Mouse (Mus musculus) olfactory bulb, adult 2 months (tissue): ENCODE results near the gene Gpr85. TPM values are rescaled to one million over a fixed set of nuclear protein-coding genes. Genes with fewer than 3 reads are reported as not detected.

Experiments
- H3K27ac ChIP-seq: fragments of 200-500 bp; 2 replicates; pipeline ENCODE4 v1.5.1; 2012; ENCODE audit warnings: low read depth, low read length; ENCODE audit not compliant: insufficient read depth
- H3K4me1 ChIP-seq: fragments of 200-500 bp; 2 replicates; pipeline ENCODE4 v1.6.1; 2012; ENCODE audit warnings: low read length; ENCODE audit not compliant: control insufficient read depth, insufficient read depth
- H3K4me3 ChIP-seq: fragments of 200-500 bp; 2 replicates; pipeline ENCODE4 v1.5.1; 2012; ENCODE audit warnings: mild to moderate bottlenecking, low read depth, low read length, moderate library complexity; ENCODE audit not compliant: insufficient read depth
- CTCF ChIP-seq: fragments of 200-500 bp; IDR thresholded peaks from 2 replicates; pipeline ENCODE4 v1.5.1; 2012; ENCODE audit warnings: low read depth, mild to moderate bottlenecking, low read length, moderate library complexity; ENCODE audit not compliant: insufficient read depth
- POLR2A ChIP-seq: fragments of 200-500 bp; IDR thresholded peaks from 2 replicates; pipeline ENCODE4 v1.6.1; 2012; ENCODE audit warnings: mild to moderate bottlenecking, low read depth, low read length, moderate library complexity; ENCODE audit not compliant: insufficient read depth
- WGBS: fragments of 180-500 bp; shearing (Covaris S2); methylation state at CpG from one replicate; pipeline ENCODE4 v1.1.7; 2018; 5-methylcytosine and 5-hydroxymethylcytosine counted together
- polyA plus RNA-seq: library from polyadenylated mRNA; stranded (reverse); fragments of >200 nt; gene quantifications from 2 replicates; pipeline ENCODE4 v1.2.4, GENCODE M21; 2012; ENCODE audit warnings: low replicate concordance; ENCODE audit not compliant: missing spikeins, insufficient read depth, insufficient read length

The Gpr85 gene
- polyA plus RNA-seq, result not detected in 2 replicates

DNA sequence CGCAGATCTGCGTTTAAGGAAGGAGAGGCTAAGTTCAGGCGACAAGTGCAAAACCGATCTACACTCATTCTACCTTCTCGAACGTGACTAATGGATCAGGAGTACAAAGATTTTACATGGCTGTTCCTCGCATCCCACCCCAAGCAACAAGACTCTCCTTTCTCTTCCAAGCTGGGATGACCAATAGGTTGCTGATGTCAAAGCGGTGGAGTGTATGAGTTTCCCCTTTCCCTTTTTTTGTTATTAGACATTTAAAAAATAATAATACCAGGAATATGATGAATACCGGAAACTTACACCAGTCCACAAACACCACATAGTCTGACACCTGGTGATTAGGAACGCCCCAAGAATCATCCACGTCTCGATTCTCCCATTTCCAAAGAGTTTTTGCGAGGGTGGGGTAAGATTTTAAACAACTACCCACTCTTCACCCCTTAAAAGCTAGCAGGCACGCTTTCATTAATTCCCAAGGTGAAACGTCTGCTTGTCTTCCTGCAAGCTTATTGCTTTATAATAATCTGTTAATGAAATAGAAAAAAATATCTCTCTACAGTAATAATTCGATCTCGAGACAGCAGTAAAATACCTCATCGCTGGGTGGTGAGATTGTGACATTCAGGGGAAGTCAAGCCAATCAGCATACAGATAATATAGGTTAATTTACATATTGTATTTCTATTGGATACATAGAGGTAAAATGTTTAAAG lies at the start of gene Gpr85:
Gene Gpr85, minus strand, starts transcription at position 598 of the 710 bp plus-strand sequence.
- TF ChIP-seq CTCF (no peak), POLR2A (no peak)
- H3K4me1 ChIP-seq, result no peaks in the 10 kb centered on the region
- 16% methylated on average over 18 of the region's 18 CpGs for WGBS
- H3K27ac ChIP-seq, result peak within 1 kb of the TSS; percentile 100
- peak within 1 kb of the TSS; percentile 93 for H3K4me3 ChIP-seq

- TF ChIP-seq CTCF, result no peak
- no peak for TF ChIP-seq POLR2A
- no peaks in the 10 kb centered on the region for H3K4me1 ChIP-seq
- no peak overlapping the region for H3K27ac ChIP-seq
- H3K4me3 ChIP-seq, result no peak overlapping the region
- 87% methylated on average over 3 of the region's 3 CpGs for WGBS
Observed at GRCm38 (mm10) chr6:13884877-13885592, 45.3 kb upstream of the Gpr85 start.

GRCm38 (mm10) chr6:13882919-13883318 lies 43.2 kb upstream of the Gpr85 start:
- H3K4me1 ChIP-seq, result no peaks in the 10 kb centered on the region
- TF ChIP-seq POLR2A, result no peak
- no peak for TF ChIP-seq CTCF
- H3K4me3 ChIP-seq, result no peak overlapping the region
- no peak overlapping the region for H3K27ac ChIP-seq

DNA sequence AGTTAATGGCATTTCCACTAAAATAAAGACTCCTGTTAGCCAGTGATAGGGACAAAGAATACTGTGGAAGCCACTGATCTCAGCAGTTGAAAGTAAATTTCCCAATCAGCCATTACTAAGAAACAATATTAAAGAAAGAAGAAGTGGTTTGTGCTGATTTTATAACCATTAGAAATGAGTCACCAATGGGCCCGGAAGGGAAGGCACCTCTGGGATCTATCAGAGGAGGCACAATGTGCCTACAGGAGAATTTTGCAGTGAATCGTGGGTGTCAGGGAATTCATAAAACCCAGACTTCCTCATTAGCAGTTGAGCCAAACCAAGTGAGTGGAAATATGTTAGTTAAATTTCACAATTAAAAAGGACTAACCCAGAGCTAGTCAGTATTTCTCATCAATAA lies 34.2 kb upstream of the Gpr85 start:
- Histone ChIP-seq H3K4me1 (no peaks in the 10 kb centered on the region; the same call in 1 of the 2 replicates), H3K4me3 (no peak overlapping the region), H3K27ac (no peak overlapping the region)
- TF ChIP-seq POLR2A (no peak), CTCF (no peak)
- 83% methylated on average over 2 of the region's 2 CpGs for WGBS

GRCm38 (mm10) chr6:13872076-13872475 lies 32.3 kb upstream of the Gpr85 start:
- H3K4me3 ChIP-seq, result no peak overlapping the region
- WGBS, result 51% methylated on average over 7 of the region's 7 CpGs
- TF ChIP-seq CTCF, result no peak
- TF ChIP-seq POLR2A, result no peak
- H3K4me1 ChIP-seq, result no peaks in the 10 kb centered on the region; the same call in 1 of the 2 replicates
- H3K27ac ChIP-seq, result no peak overlapping the region

DNA sequence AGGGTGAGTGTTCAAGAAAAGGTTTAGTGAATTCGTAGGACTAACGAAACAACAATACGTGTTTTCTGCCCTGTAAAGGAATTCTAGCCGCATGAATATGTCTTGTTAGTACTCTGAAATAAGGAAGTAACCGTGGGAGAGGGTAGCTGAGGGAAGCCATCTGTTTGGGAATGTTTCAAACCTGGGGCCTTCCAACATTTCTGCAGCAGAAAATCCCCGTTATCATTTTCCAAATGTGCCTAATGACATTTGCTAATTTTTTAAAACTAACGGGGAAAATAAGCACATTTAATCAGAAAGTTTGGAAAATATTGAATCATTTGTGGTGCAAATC lies 31.9 kb upstream of the Gpr85 start:
- H3K27ac ChIP-seq, result peak overlapping the region; percentile 87
- TF ChIP-seq CTCF (no peak), POLR2A (no peak; the same call in 1 of the 2 replicates)
- under 1% methylated on average over 7 of the region's 7 CpGs for WGBS
- peak overlapping the region; percentile 51 for H3K4me3 ChIP-seq
- H3K4me1 ChIP-seq, result no peaks in the 10 kb centered on the region; the same call in 1 of the 2 replicates

- no peaks in the 10 kb centered on the region; the same call in 1 of the 2 replicates for H3K4me1 ChIP-seq
- peak within 1 kb of the TSS; percentile 89 for H3K27ac ChIP-seq
- H3K4me3 ChIP-seq, result peak within 1 kb of the TSS; percentile 51
- no peak for TF ChIP-seq CTCF
- peak; percentile 73 for TF ChIP-seq POLR2A
- WGBS, result under 1% methylated on average over 19 of the region's 19 CpGs
Observed at GRCm38 (mm10) chr6:13870919-13871624, 31.3 kb upstream of the Gpr85 start, which contains the start of gene 2610001J05Rik. Gene 2610001J05Rik, minus strand, starts transcription at chr6:13871518.

DNA sequence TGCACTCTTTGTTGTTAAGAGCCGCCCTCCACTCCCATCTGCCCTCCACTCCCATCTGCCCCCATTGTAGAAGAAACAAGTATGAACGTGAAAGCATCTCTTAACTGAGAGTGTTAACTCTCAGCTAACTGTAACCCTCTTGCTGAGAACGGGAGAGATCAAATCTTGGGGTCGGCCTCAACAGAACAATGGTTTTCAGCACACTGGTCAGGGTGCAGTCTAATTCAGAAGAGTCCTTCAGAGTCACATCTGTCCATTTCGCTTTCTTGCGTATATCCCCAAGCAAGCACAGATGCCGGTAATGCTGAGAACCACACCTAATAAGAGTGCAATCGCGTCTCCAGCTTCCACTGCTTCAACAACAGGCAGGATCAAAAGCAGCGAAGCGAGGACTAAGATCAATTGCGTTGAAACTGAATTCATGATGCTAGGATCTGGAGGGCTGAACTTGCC lies 30.6 kb upstream of the Gpr85 start:
- Histone ChIP-seq H3K27ac (no peak overlapping the region), H3K4me1 (no peaks in the 10 kb centered on the region; the same call in 1 of the 2 replicates), H3K4me3 (peak overlapping the region; percentile 31)
- TF ChIP-seq CTCF (no peak), POLR2A (no peak)
- 15% methylated on average over 12 of the region's 12 CpGs for WGBS
